Mouse (Mus musculus) kidney, embryonic 16.5 days (tissue): ENCODE measurements at regions not wholly inside any gene's neighbourhood (a gene's known extent, or its start where the extent isn't known, plus 50 kb on each side); places are given as distances from the start of the nearest gene placed in this dataset.

Experiments used
- ATAC-seq: fragments of 200-750 bp; cut with Nextera tagmentation; 2 replicates; pipeline ENCODE4 v1.8.0; 2017; ENCODE audit warnings: moderate TSS enrichment; ENCODE audit not compliant: low FRiP score, low TSS enrichment
- H3K27ac ChIP-seq: fragments of 300-500 bp; sonication (generic); 2 replicates; pipeline ENCODE4 v1.5.1; 2014; ENCODE audit warnings: low read length
- H3K27me3 ChIP-seq: fragments of 300-500 bp; sonication (generic); 2 replicates; pipeline ENCODE4 v1.6.1; 2014; ENCODE audit warnings: low read length, control low read depth, mixed read lengths; ENCODE audit not compliant: insufficient read depth
- H3K36me3 ChIP-seq: fragments of 300-500 bp; sonication (generic); 2 replicates; pipeline ENCODE4 v1.6.1; 2014; ENCODE audit warnings: low read length, control low read depth, mixed read lengths; ENCODE audit not compliant: insufficient read depth
- H3K4me1 ChIP-seq: fragments of 300-500 bp; sonication (generic); 2 replicates; pipeline ENCODE4 v1.6.1; 2014; ENCODE audit warnings: low read length, control low read depth, mixed read lengths; ENCODE audit not compliant: insufficient read depth
- H3K4me2 ChIP-seq: fragments of 300-500 bp; sonication (generic); replicated peaks from 2 replicates; pipeline ENCODE4 v1.6.1; 2014; ENCODE audit warnings: low read depth, low read length
- H3K4me3 ChIP-seq: fragments of 300-500 bp; sonication (generic); 2 replicates; pipeline ENCODE4 v1.5.1; 2014; ENCODE audit warnings: mild to moderate bottlenecking, low read length
- H3K9ac ChIP-seq: fragments of 300-500 bp; sonication (generic); replicated peaks from 2 replicates; pipeline ENCODE4 v1.6.1; 2014; ENCODE audit warnings: low read length
- H3K9me3 ChIP-seq: fragments of 300-500 bp; sonication (generic); 2 replicates; pipeline ENCODE4 v1.6.1; 2016; ENCODE audit warnings: low read length, control low read depth
- WGBS: fragments of 180-500 bp; shearing (Covaris S2); extraction: QIAGEN DNeasy Blood & Tissue Kit; methylation state at CpG from one replicate; pipeline ENCODE4 v1.1.7; 2014; 5-methylcytosine and 5-hydroxymethylcytosine counted together

- 41% methylated on average over 27 of the region's 27 CpGs for WGBS
- Histone ChIP-seq H3K4me1 (peaks cover 13% of the 10 kb centered on the region), H3K9ac (no peak overlapping the region), H3K9me3 (no peaks in the 10 kb centered on the region), H3K4me3 (no peak overlapping the region), H3K4me2 (no peak overlapping the region), H3K36me3 (no peaks in the 10 kb centered on the region), H3K27me3 (peaks cover 30% of the 10 kb centered on the region; the same call in 1 of the 2 replicates), H3K27ac (peak overlapping the region; percentile 56; the same call in 1 of the 2 replicates)
- ATAC-seq: peak; percentile 82
Measured at GRCm38 (mm10) chrX:11734505-11735435, 407.1 kb downstream of the H2al1j start.

GRCm38 (mm10) chrX:11735516-11736170, 408.0 kb downstream of the H2al1j start:
- no peak overlapping the region for H3K4me3 ChIP-seq
- H3K36me3 ChIP-seq: no peaks in the 10 kb centered on the region
- peaks cover 29% of the 10 kb centered on the region; the same call in 1 of the 2 replicates for H3K27me3 ChIP-seq
- no peak overlapping the region for H3K4me2 ChIP-seq
- peak; percentile 21; the same call in 1 of the 2 replicates for ATAC-seq
- 31% methylated on average over 17 of the region's 17 CpGs for WGBS
- peaks cover 13% of the 10 kb centered on the region for H3K4me1 ChIP-seq
- no peaks in the 10 kb centered on the region for H3K9me3 ChIP-seq
- H3K27ac ChIP-seq: peak overlapping the region; percentile 56; the same call in 1 of the 2 replicates
- 0 out of 2 replicates have a peak overlapping the region, but pooled peaks have one; percentile 4 for H3K9ac ChIP-seq

GRCm38 (mm10) chrX:11736481-11736880, 408.9 kb downstream of the H2al1j start:
- H3K4me2 ChIP-seq: no peak overlapping the region
- ATAC-seq: no peak
- peaks cover 28% of the 10 kb centered on the region; the same call in 1 of the 2 replicates for H3K27me3 ChIP-seq
- no peak overlapping the region for H3K27ac ChIP-seq
- peaks cover 13% of the 10 kb centered on the region for H3K4me1 ChIP-seq
- H3K4me3 ChIP-seq: no peak overlapping the region
- WGBS: 75% methylated on average over 3 of the region's 3 CpGs
- no peak overlapping the region for H3K9ac ChIP-seq
- H3K9me3 ChIP-seq: no peaks in the 10 kb centered on the region
- H3K36me3 ChIP-seq: no peaks in the 10 kb centered on the region

- 42% methylated on average over 7 of the region's 7 CpGs for WGBS
- H3K27ac ChIP-seq: peak overlapping the region; percentile 80
- no peak overlapping the region for H3K4me2 ChIP-seq
- ATAC-seq: peak; percentile 84
- H3K36me3 ChIP-seq: no peaks in the 10 kb centered on the region
- H3K27me3 ChIP-seq: peaks cover 24% of the 10 kb centered on the region; the same call in 1 of the 2 replicates
- no peaks in the 10 kb centered on the region for H3K9me3 ChIP-seq
- no peak overlapping the region for H3K4me3 ChIP-seq
- no peak overlapping the region for H3K9ac ChIP-seq
- H3K4me1 ChIP-seq: peaks cover 13% of the 10 kb centered on the region
Measured at GRCm38 (mm10) chrX:11739565-11739964, 411.9 kb downstream of the H2al1j start.

- ATAC-seq: no peak
- WGBS: 49% methylated on average over 3 of the region's 3 CpGs
- H3K27me3 ChIP-seq: no peaks in the 10 kb centered on the region
Measured at GRCm38 (mm10) chrX:11745911-11746310, 414.2 kb downstream of the Bcor start.

GRCm38 (mm10) chrX:11747386-11748121, 412.6 kb downstream of the Bcor start:
- H3K27me3 ChIP-seq: no peaks in the 10 kb centered on the region
- WGBS: 69% methylated on average over 4 of the region's 4 CpGs
- no peak overlapping the region for H3K27ac ChIP-seq
- no peak overlapping the region for H3K9ac ChIP-seq
- H3K36me3 ChIP-seq: no peaks in the 10 kb centered on the region
- H3K4me3 ChIP-seq: no peak overlapping the region
- ATAC-seq: no peak; the same call in 1 of the 2 replicates
- H3K9me3 ChIP-seq: no peaks in the 10 kb centered on the region
- no peaks in the 10 kb centered on the region for H3K4me1 ChIP-seq
- H3K4me2 ChIP-seq: no peak overlapping the region

More at GRCm38 (mm10) chrX:11745911-11746310, 414.2 kb downstream of the Bcor start:
- Histone ChIP-seq H3K9ac (no peak overlapping the region), H3K4me3 (no peak overlapping the region), H3K4me2 (no peak overlapping the region), H3K27ac (no peak overlapping the region), H3K9me3 (no peaks in the 10 kb centered on the region), H3K36me3 (no peaks in the 10 kb centered on the region), H3K4me1 (no peaks in the 10 kb centered on the region)

- H3K9ac ChIP-seq: no peak overlapping the region
- no peak overlapping the region for H3K27ac ChIP-seq
- ATAC-seq: no peak
- no peaks in the 10 kb centered on the region for H3K27me3 ChIP-seq
- H3K36me3 ChIP-seq: no peaks in the 10 kb centered on the region
- no peak overlapping the region for H3K4me2 ChIP-seq
- WGBS: 55% methylated on average over 4 of the region's 4 CpGs
- no peaks in the 10 kb centered on the region for H3K9me3 ChIP-seq
- H3K4me1 ChIP-seq: no peaks in the 10 kb centered on the region
- H3K4me3 ChIP-seq: no peak overlapping the region
Measured at GRCm38 (mm10) chrX:11748278-11748677, 411.9 kb downstream of the Bcor start.

- Histone ChIP-seq H3K9ac (no peak overlapping the region), H3K36me3 (no peaks in the 10 kb centered on the region), H3K27me3 (peaks cover 6% of the 10 kb centered on the region; the same call in 1 of the 2 replicates), H3K4me2 (no peak overlapping the region), H3K4me1 (no peaks in the 10 kb centered on the region), H3K27ac (no peak overlapping the region), H3K9me3 (no peaks in the 10 kb centered on the region), H3K4me3 (no peak overlapping the region)
- 78% methylated on average over 5 of the region's 5 CpGs for WGBS
- ATAC-seq: no peak
Measured at GRCm38 (mm10) chrX:11752513-11752912, 407.6 kb downstream of the Bcor start.

GRCm38 (mm10) chrX:11752973-11753590, 407.1 kb downstream of the Bcor start:
- 26% methylated on average over 13 of the region's 13 CpGs for WGBS
- H3K4me2 ChIP-seq: no peak overlapping the region
- 0 out of 2 replicates have a peak overlapping the region, but pooled peaks have one; percentile 38 for H3K27ac ChIP-seq
- peaks cover 6% of the 10 kb centered on the region; the same call in 1 of the 2 replicates for H3K27me3 ChIP-seq
- no peak for ATAC-seq
- H3K9me3 ChIP-seq: no peaks in the 10 kb centered on the region
- no peaks in the 10 kb centered on the region for H3K36me3 ChIP-seq
- H3K9ac ChIP-seq: 0 out of 2 replicates have a peak overlapping the region, but pooled peaks have one; percentile 16
- H3K4me1 ChIP-seq: no peaks in the 10 kb centered on the region
- H3K4me3 ChIP-seq: no peak overlapping the region
